Mouse (Mus musculus): ENCODE measurements around the gene Bcl7b. TPM values are rescaled to one million over a fixed set of nuclear protein-coding genes. Genes with fewer than 3 reads are reported as not detected.
A peak's percentile ranks its signal among the peaks of the same experiment; 100 is the strongest.

Gene Bcl7b
- total RNA-seq (2014; rRNA removed) (20.0 and 33.2 TPM in 2 replicates), polyA plus RNA-seq (2015; fragmentation: Nextera tagmentation; extraction: Ambion mirVana) (39.2 and 39.7 TPM in 2 replicates)

- 2% methylated on average over 92 of the region's 95 CpGs for WGBS
- peaks cover 4% of the 10 kb centered on the region; the same call in 1 of the 2 replicates for H3K4me1 ChIP-seq (ENCODE audit: insufficient read depth, low read length)
- peak; percentile 98 for ATAC-seq (ENCODE audit: low FRiP score)
These were observed at the start of gene Bcl7b for GRCm38 (mm10) chr5:135168063-135169062. Gene Bcl7b, plus strand, starts transcription at chr5:135168283.

DNA sequence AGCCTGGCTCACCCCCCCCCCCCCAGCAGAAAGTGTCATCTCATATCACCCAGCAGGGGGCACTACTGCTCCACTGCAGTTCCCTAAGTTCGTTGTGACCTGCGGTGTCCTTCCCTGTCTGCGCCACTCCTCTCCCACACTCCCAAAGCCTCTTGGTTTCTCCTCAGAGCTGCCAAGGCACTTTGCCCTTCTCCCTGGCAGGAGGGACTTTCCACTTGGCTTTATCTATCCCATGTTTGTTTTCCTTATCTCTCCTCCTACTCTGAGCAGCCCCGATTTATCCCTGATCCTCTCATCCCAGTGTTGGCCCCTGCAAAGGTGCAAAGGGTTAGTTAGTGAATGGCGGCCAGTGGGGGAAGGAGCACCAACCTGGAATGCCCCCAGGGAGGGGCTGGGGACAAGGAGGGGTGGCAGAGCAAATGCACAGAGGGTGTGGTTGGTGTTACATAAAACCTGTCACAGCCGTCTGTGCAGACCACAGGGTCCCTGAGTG lies 49.4 kb upstream of the Bcl7b start:
- H3K9me3 ChIP-seq (ENCODE audit: low read length), result no peaks in the 10 kb centered on the region
- no peak for ATAC-seq (ENCODE audit: low FRiP score)
- H3K9ac ChIP-seq (replicated peaks; ENCODE audit: low read length, poor library complexity, severe bottlenecking), result no peak overlapping the region
- H3K27me3 ChIP-seq (ENCODE audit: insufficient read depth, low read length), result no peaks in the 10 kb centered on the region
- H3K4me3 ChIP-seq (ENCODE audit: low read depth, low read length), result no peak overlapping the region
- H3K27ac ChIP-seq (ENCODE audit: low read depth, low read length), result no peak overlapping the region
- no peaks in the 10 kb centered on the region for H3K36me3 ChIP-seq (ENCODE audit: insufficient read depth, low read length)
- no peak overlapping the region for H3K4me2 ChIP-seq (ENCODE audit: low read depth, low read length, poor library complexity, severe bottlenecking)
- peak; percentile 77 for TF ChIP-seq CTCF (IDR thresholded peaks at IDR 0.05)
- peak; percentile 64 for DNase-seq (ENCODE audit: low spot score)
- 29% methylated on average over 6 of the region's 6 CpGs for WGBS
- no peaks in the 10 kb centered on the region for H3K4me1 ChIP-seq (ENCODE audit: insufficient read depth, low read length)

More at GRCm38 (mm10) chr5:135168063-135169062, at the start of gene Bcl7b:
- H3K36me3 ChIP-seq (ENCODE audit: insufficient read depth, low read length), result peaks cover 14% of the 10 kb centered on the region
- peak within 1 kb of the TSS; percentile 58 for H3K4me3 ChIP-seq (ENCODE audit: low read depth, low read length)
- H3K27me3 ChIP-seq (ENCODE audit: insufficient read depth, low read length), result no peaks in the 10 kb centered on the region
- peak; percentile 99 for DNase-seq (ENCODE audit: low spot score)
- peak within 1 kb of the TSS; percentile 60 for H3K4me2 ChIP-seq (ENCODE audit: low read depth, low read length, poor library complexity, severe bottlenecking)
- peak within 1 kb of the TSS; percentile 83 for H3K9ac ChIP-seq (replicated peaks; ENCODE audit: low read length, poor library complexity, severe bottlenecking)
- H3K9me3 ChIP-seq (ENCODE audit: low read length), result no peaks in the 10 kb centered on the region
- peak within 1 kb of the TSS; percentile 98 for H3K27ac ChIP-seq (ENCODE audit: low read depth, low read length)
- TF ChIP-seq CTCF (IDR thresholded peaks at IDR 0.05), result peak; percentile 24; the same call in 1 of the 2 replicates

DNA sequence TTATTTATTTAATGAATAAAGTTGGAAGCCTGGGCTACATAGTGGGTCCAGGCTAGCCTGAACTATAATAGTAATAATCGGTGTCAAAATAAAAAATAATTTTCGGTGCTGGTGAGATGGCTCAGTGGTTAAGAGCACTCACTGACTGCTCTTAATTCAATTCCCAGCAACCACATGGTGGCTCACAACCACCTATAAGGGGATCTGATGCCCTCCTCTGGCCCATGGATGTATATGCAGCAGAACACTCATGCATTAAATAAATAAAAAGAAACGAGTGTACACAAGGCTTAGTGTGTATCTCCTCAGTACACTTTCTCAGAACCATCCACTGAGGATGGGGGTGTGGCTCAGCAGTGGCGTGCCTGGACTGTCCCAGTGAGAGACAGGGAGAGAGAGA lies 47.3 kb upstream of the Bcl7b start:
- H3K4me3 ChIP-seq (ENCODE audit: low read depth, low read length), result no peak overlapping the region
- no peak overlapping the region for H3K4me2 ChIP-seq (ENCODE audit: low read depth, low read length, poor library complexity, severe bottlenecking)
- no peaks in the 10 kb centered on the region for H3K9me3 ChIP-seq (ENCODE audit: low read length)
- no peaks in the 10 kb centered on the region for H3K36me3 ChIP-seq (ENCODE audit: insufficient read depth, low read length)
- H3K4me1 ChIP-seq (ENCODE audit: insufficient read depth, low read length), result no peaks in the 10 kb centered on the region
- DNase-seq (ENCODE audit: low spot score), result no peak
- H3K27ac ChIP-seq (ENCODE audit: low read depth, low read length), result no peak overlapping the region
- peak; percentile 25 for TF ChIP-seq CTCF (IDR thresholded peaks at IDR 0.05)
- no peak overlapping the region for H3K9ac ChIP-seq (replicated peaks; ENCODE audit: low read length, poor library complexity, severe bottlenecking)
- ATAC-seq (ENCODE audit: low FRiP score), result no peak
- no peaks in the 10 kb centered on the region for H3K27me3 ChIP-seq (ENCODE audit: insufficient read depth, low read length)
- 67% methylated on average over 4 of the region's 4 CpGs for WGBS

DNA sequence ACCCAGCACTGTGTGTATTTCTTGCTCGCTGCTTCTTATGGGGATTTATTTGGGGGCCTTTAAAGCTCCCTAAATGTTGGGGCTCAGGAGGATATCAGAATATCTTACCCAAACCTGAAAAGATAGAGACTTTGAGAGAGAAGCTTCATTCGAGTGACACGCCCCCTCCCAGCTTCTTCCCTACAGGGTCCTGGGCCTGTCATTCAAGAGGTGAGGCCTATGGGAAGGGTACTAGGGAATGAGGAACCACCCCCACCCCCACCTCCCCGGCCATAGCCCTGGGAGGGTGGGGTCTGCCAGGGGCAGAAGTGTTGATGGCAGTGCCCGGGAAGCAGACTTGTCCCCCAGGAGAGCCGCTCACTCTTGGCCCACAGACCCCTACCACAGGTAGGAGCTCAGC lies 42.0 kb upstream of the Bcl7b start:
- WGBS, result 62% methylated on average over 6 of the region's 6 CpGs
- no peaks in the 10 kb centered on the region for H3K36me3 ChIP-seq (ENCODE audit: insufficient read depth, low read length)
- no peak overlapping the region for H3K9ac ChIP-seq (replicated peaks; ENCODE audit: low read length, poor library complexity, severe bottlenecking)
- no peaks in the 10 kb centered on the region for H3K4me1 ChIP-seq (ENCODE audit: insufficient read depth, low read length)
- H3K27ac ChIP-seq (ENCODE audit: low read depth, low read length), result no peak overlapping the region
- no peak for TF ChIP-seq CTCF (IDR thresholded peaks at IDR 0.05)
- no peak overlapping the region for H3K4me3 ChIP-seq (ENCODE audit: low read depth, low read length)
- no peak for DNase-seq (ENCODE audit: low spot score)
- H3K27me3 ChIP-seq (ENCODE audit: insufficient read depth, low read length), result no peaks in the 10 kb centered on the region
- H3K9me3 ChIP-seq (ENCODE audit: low read length), result no peaks in the 10 kb centered on the region
- no peak overlapping the region for H3K4me2 ChIP-seq (ENCODE audit: low read depth, low read length, poor library complexity, severe bottlenecking)
- ATAC-seq (ENCODE audit: low FRiP score), result no peak

DNA sequence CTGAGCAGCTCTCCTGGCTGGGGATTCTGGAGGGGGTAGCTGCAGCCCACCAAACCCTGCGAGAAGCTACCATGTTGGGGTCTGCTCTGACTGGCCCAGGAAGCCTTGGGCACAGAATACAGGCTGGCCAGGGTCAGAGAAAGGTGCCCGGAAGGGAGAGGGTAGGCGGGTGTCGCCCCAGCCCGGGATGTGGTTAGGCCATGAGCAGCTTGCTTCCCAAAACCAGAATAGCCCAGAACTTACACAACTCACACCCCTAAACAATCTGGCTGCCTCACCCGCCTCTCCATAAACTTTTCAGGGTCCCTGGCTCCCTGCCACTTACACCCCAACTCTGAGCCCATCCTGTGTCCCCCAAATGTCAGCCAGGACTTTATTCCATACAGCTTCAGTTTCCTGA lies 40.4 kb upstream of the Bcl7b start:
- H3K27ac ChIP-seq (ENCODE audit: low read depth, low read length), result no peak overlapping the region
- no peaks in the 10 kb centered on the region for H3K36me3 ChIP-seq (ENCODE audit: insufficient read depth, low read length)
- no peak for DNase-seq (ENCODE audit: low spot score)
- WGBS, result 88% methylated on average over 6 of the region's 6 CpGs
- H3K4me2 ChIP-seq (ENCODE audit: low read depth, low read length, poor library complexity, severe bottlenecking), result no peak overlapping the region
- ATAC-seq (ENCODE audit: low FRiP score), result no peak
- no peak for TF ChIP-seq CTCF (IDR thresholded peaks at IDR 0.05)
- H3K4me3 ChIP-seq (ENCODE audit: low read depth, low read length), result no peak overlapping the region
- H3K4me1 ChIP-seq (ENCODE audit: insufficient read depth, low read length), result no peaks in the 10 kb centered on the region
- H3K9ac ChIP-seq (replicated peaks; ENCODE audit: low read length, poor library complexity, severe bottlenecking), result no peak overlapping the region
- H3K27me3 ChIP-seq (ENCODE audit: insufficient read depth, low read length), result 0 out of 2 replicates have a peak, but pooled peaks cover 3% of the 10 kb centered on the region
- no peaks in the 10 kb centered on the region for H3K9me3 ChIP-seq (ENCODE audit: low read length)

DNA sequence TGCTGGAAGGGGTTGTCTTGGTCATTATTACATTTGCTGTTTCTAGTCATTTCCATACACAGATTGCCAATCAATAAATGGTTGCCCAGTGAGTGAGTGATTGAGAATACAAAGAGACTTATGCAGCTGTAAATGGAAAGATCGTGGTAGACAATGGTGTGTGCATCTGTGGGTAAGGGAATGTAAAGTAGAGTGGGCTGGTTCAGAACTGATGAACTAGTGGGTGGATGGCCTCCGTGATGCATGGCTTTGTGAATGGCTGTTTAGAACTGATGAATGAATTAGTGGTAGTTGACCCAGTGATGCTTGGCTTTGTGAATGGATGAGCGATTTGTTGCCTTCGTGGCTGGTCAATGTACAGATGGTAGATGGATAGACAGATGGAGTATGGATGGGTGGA lies 38.3 kb upstream of the Bcl7b start:
- Histone ChIP-seq H3K36me3 (ENCODE audit: insufficient read depth, low read length) (no peaks in the 10 kb centered on the region), H3K4me1 (ENCODE audit: insufficient read depth, low read length) (0 out of 2 replicates have a peak, but pooled peaks cover 5% of the 10 kb centered on the region), H3K9ac (replicated peaks; ENCODE audit: low read length, poor library complexity, severe bottlenecking) (no peak overlapping the region), H3K4me2 (ENCODE audit: low read depth, low read length, poor library complexity, severe bottlenecking) (no peak overlapping the region), H3K27me3 (ENCODE audit: insufficient read depth, low read length) (peaks cover 14% of the 10 kb centered on the region), H3K4me3 (ENCODE audit: low read depth, low read length) (no peak overlapping the region), H3K27ac (ENCODE audit: low read depth, low read length) (no peak overlapping the region), H3K9me3 (ENCODE audit: low read length) (no peaks in the 10 kb centered on the region)
- DNase-seq (ENCODE audit: low spot score) (no peak), ATAC-seq (ENCODE audit: low FRiP score) (no peak)
- TF ChIP-seq CTCF (IDR thresholded peaks at IDR 0.05), result no peak
- WGBS, result 85% methylated on average over 4 of the region's 4 CpGs
